Mouse (Mus musculus) embryo, embryonic 11 days (tissue): Measurements from ENCODE around the gene Olfr508.
"Not testable (repeated sequence)": the region's sequence is repeated elsewhere in the genome, so short reads cannot be mapped to it uniquely, and the experiment has no call there.

Experiments
- DNase-seq: peaks from one replicate; pipeline ENCODE4 v3.0.0-alpha.2; 2015

Olfr508 gene

GRCm38 (mm10) chr7:108629694-108630093 lies at the start of gene Olfr508:
TSS of gene Olfr508 (plus strand) at chr7:108629994.
- DNase-seq: no peak

- no peak for DNase-seq
Observed at GRCm38 (mm10) chr7:108589797-108590196, 40.0 kb upstream of the Olfr508 start.

- not testable (repeated sequence) for DNase-seq
Observed at GRCm38 (mm10) chr7:108601916-108602315, 27.9 kb upstream of the Olfr508 start.

- DNase-seq: no peak
Observed at GRCm38 (mm10) chr7:108610487-108610886, 19.3 kb upstream of the Olfr508 start, which contains the start of gene Olfr506. TSS of gene Olfr506 (plus strand) at chr7:108610787.

GRCm38 (mm10) chr7:108614110-108614509 lies 15.7 kb upstream of the Olfr508 start:
- DNase-seq: no peak

- not testable (repeated sequence) for DNase-seq
Observed at GRCm38 (mm10) chr7:108616781-108617180, 13.0 kb upstream of the Olfr508 start.

GRCm38 (mm10) chr7:108621514-108621913 lies 8.3 kb upstream of the Olfr508 start, which contains the start of gene Olfr507:
TSS of gene Olfr507 (plus strand) at chr7:108621814.
- no peak for DNase-seq

- no peak for DNase-seq
Observed at GRCm38 (mm10) chr7:108651806-108652205, 22.0 kb downstream of the Olfr508 start, which contains the start of gene Olfr509. TSS of gene Olfr509 (minus strand) at chr7:108651906.

- DNase-seq: no peak
Observed at GRCm38 (mm10) chr7:108662419-108662818, 32.6 kb downstream of the Olfr508 start.

- no peak for DNase-seq
Observed at GRCm38 (mm10) chr7:108666118-108666517, 36.3 kb downstream of the Olfr508 start, which contains the start of gene Olfr510. TSS of gene Olfr510 (plus strand) at chr7:108666418.

GRCm38 (mm10) chr7:108671058-108671457 lies 41.3 kb downstream of the Olfr508 start:
- DNase-seq: no peak

- no peak for DNase-seq
Observed at GRCm38 (mm10) chr7:108678886-108679285, 49.1 kb downstream of the Olfr508 start.
